Mouse (Mus musculus): ENCODE results near the gene Kat7. TPM values are rescaled to one million over a fixed set of nuclear protein-coding genes. Genes with fewer than 3 reads are reported as not detected.

The Kat7 gene
- total and polyA plus RNA-seq, 2 experiments, result 12.2 to 13.1 TPM

GRCm38 (mm10) chr11:95344181-95344580 is 34.1 kb upstream of the Kat7 start:
- TF ChIP-seq CTCF (IDR thresholded peaks at IDR 0.05; ENCODE audit: low read depth, low read length) (no peak), POLR2A (IDR thresholded peaks at IDR 0.05; ENCODE audit: extremely low read depth, insufficient read depth, low read length) (no peak)
- Histone ChIP-seq H3K9ac (ENCODE audit: low read depth, low read length) (no peak overlapping the region), H3K27me3 (ENCODE audit: control insufficient read depth, insufficient read depth, low read length) (no peaks in the 10 kb centered on the region), H3K36me3 (ENCODE audit: control insufficient read depth, insufficient read depth, low read length) (no peaks in the 10 kb centered on the region), H3K4me1 (ENCODE audit: control insufficient read depth, insufficient read depth, low read length) (peaks cover 8% of the 10 kb centered on the region; the same call in 1 of the 2 replicates), H3K79me2 (ENCODE audit: control insufficient read depth, insufficient read depth, low read length) (no peaks in the 10 kb centered on the region), H3K4me3 (ENCODE audit: insufficient read depth, low read depth, low read length) (no peak overlapping the region), H3K27ac (replicated peaks; ENCODE audit: insufficient read depth, low read depth, low read length) (no peak overlapping the region)
- 77% methylated on average over 2 of the region's 2 CpGs for WGBS
- DNase-seq (ENCODE audit: extremely low read depth, low read depth, low spot score), result no peak

GRCm38 (mm10) chr11:95343180-95343579 is 33.1 kb upstream of the Kat7 start:
- DNase-seq (ENCODE audit: extremely low read depth, low read depth, low spot score), result no peak
- TF ChIP-seq CTCF (IDR thresholded peaks at IDR 0.05; ENCODE audit: low read depth, low read length), result no peak
- TF ChIP-seq POLR2A (IDR thresholded peaks at IDR 0.05; ENCODE audit: extremely low read depth, insufficient read depth, low read length), result no peak
- peaks cover 8% of the 10 kb centered on the region; the same call in 1 of the 2 replicates for H3K4me1 ChIP-seq (ENCODE audit: control insufficient read depth, insufficient read depth, low read length)
- 84% methylated on average over 4 of the region's 4 CpGs for WGBS
- no peaks in the 10 kb centered on the region for H3K27me3 ChIP-seq (ENCODE audit: control insufficient read depth, insufficient read depth, low read length)
- H3K36me3 ChIP-seq (ENCODE audit: control insufficient read depth, insufficient read depth, low read length), result no peaks in the 10 kb centered on the region
- no peaks in the 10 kb centered on the region for H3K79me2 ChIP-seq (ENCODE audit: control insufficient read depth, insufficient read depth, low read length)
- H3K27ac ChIP-seq (replicated peaks; ENCODE audit: insufficient read depth, low read depth, low read length), result no peak overlapping the region
- H3K4me3 ChIP-seq (ENCODE audit: insufficient read depth, low read depth, low read length), result no peak overlapping the region
- H3K9ac ChIP-seq (ENCODE audit: low read depth, low read length), result no peak overlapping the region

DNA sequence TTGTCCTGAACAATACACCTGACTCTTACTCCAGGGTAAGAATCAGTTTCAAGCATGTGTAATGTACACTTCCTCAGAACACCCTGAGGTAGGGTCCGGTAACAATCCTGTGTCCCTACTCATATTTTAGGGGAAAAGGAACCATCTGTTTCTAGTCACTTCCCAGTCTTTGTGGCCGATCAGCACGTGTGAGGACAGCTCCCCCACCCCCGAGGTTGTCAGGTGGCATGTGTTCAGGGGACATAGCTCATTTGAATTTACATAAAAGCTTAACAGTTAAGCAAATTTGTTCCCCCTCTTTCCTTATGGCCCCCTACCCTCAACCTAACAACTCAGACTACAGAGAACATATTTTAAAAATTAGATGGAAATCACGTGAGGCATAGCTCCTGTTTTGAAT is 30.6 kb upstream of the Kat7 start:
- Histone ChIP-seq H3K79me2 (ENCODE audit: control insufficient read depth, insufficient read depth, low read length) (no peaks in the 10 kb centered on the region), H3K9ac (ENCODE audit: low read depth, low read length) (no peak overlapping the region), H3K36me3 (ENCODE audit: control insufficient read depth, insufficient read depth, low read length) (no peaks in the 10 kb centered on the region), H3K4me1 (ENCODE audit: control insufficient read depth, insufficient read depth, low read length) (peaks cover 12% of the 10 kb centered on the region), H3K27me3 (ENCODE audit: control insufficient read depth, insufficient read depth, low read length) (no peaks in the 10 kb centered on the region), H3K27ac (replicated peaks; ENCODE audit: insufficient read depth, low read depth, low read length) (no peak overlapping the region), H3K4me3 (ENCODE audit: insufficient read depth, low read depth, low read length) (no peak overlapping the region)
- DNase-seq (ENCODE audit: extremely low read depth, low read depth, low spot score), result no peak
- 80% methylated on average over 5 of the region's 5 CpGs for WGBS
- no peak for TF ChIP-seq CTCF (IDR thresholded peaks at IDR 0.05; ENCODE audit: low read depth, low read length)
- no peak for TF ChIP-seq POLR2A (IDR thresholded peaks at IDR 0.05; ENCODE audit: extremely low read depth, insufficient read depth, low read length)

- Histone ChIP-seq H3K4me3 (ENCODE audit: insufficient read depth, low read depth, low read length) (no peak overlapping the region), H3K36me3 (ENCODE audit: control insufficient read depth, insufficient read depth, low read length) (no peaks in the 10 kb centered on the region), H3K4me1 (ENCODE audit: control insufficient read depth, insufficient read depth, low read length) (peaks cover 12% of the 10 kb centered on the region), H3K27ac (replicated peaks; ENCODE audit: insufficient read depth, low read depth, low read length) (no peak overlapping the region), H3K9ac (ENCODE audit: low read depth, low read length) (no peak overlapping the region), H3K79me2 (ENCODE audit: control insufficient read depth, insufficient read depth, low read length) (no peaks in the 10 kb centered on the region), H3K27me3 (ENCODE audit: control insufficient read depth, insufficient read depth, low read length) (no peaks in the 10 kb centered on the region)
- DNase-seq (ENCODE audit: extremely low read depth, low read depth, low spot score), result no peak
- 97% methylated on average over 1 of the region's 1 CpGs for WGBS
- TF ChIP-seq POLR2A (IDR thresholded peaks at IDR 0.05; ENCODE audit: extremely low read depth, insufficient read depth, low read length) (no peak), CTCF (IDR thresholded peaks at IDR 0.05; ENCODE audit: low read depth, low read length) (no peak)
These were observed 30.2 kb upstream of the Kat7 start for GRCm38 (mm10) chr11:95340259-95340658.

DNA sequence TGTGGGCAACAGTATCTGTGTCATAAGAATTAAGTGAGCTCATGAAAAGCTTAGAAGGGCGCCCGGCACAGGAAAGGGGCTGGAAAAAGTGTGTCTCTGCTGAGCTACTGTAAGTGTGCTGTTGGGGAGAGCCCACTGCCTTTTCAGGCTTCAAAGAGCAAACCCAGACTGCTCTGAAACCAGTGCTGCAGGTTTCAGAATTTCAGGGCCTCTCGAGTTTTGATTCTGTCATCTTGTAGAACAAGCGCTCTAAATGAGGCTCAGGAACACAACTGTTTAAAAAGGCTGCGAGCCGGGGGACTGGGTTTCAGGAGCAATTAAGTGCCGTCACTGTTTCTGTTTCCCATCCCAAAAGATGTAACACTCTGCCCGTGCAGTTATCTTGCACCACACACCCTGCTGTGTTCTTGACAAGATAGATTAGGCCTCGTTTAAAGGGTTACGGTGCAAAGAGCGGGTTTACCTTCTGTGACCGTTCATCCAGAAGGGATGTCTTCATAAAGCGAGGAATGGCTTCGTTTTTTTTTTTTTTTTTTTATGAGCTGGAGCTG is 29.5 kb upstream of the Kat7 start:
- TF ChIP-seq CTCF (IDR thresholded peaks at IDR 0.05; ENCODE audit: low read depth, low read length) (no peak), POLR2A (IDR thresholded peaks at IDR 0.05; ENCODE audit: extremely low read depth, insufficient read depth, low read length) (no peak)
- WGBS, result 68% methylated on average over 14 of the region's 14 CpGs
- H3K9ac ChIP-seq (ENCODE audit: low read depth, low read length), result no peak overlapping the region
- no peaks in the 10 kb centered on the region for H3K79me2 ChIP-seq (ENCODE audit: control insufficient read depth, insufficient read depth, low read length)
- H3K27ac ChIP-seq (replicated peaks; ENCODE audit: insufficient read depth, low read depth, low read length), result no peak overlapping the region
- H3K36me3 ChIP-seq (ENCODE audit: control insufficient read depth, insufficient read depth, low read length), result no peaks in the 10 kb centered on the region
- no peak for DNase-seq (ENCODE audit: extremely low read depth, low read depth, low spot score)
- no peak overlapping the region for H3K4me3 ChIP-seq (ENCODE audit: insufficient read depth, low read depth, low read length)
- peaks cover 8% of the 10 kb centered on the region for H3K4me1 ChIP-seq (ENCODE audit: control insufficient read depth, insufficient read depth, low read length)
- H3K27me3 ChIP-seq (ENCODE audit: control insufficient read depth, insufficient read depth, low read length), result no peaks in the 10 kb centered on the region

- Histone ChIP-seq H3K27ac (replicated peaks; ENCODE audit: insufficient read depth, low read depth, low read length) (no peak overlapping the region), H3K36me3 (ENCODE audit: control insufficient read depth, insufficient read depth, low read length) (no peaks in the 10 kb centered on the region), H3K9ac (ENCODE audit: low read depth, low read length) (no peak overlapping the region), H3K27me3 (ENCODE audit: control insufficient read depth, insufficient read depth, low read length) (no peaks in the 10 kb centered on the region), H3K4me3 (ENCODE audit: insufficient read depth, low read depth, low read length) (peak overlapping the region; percentile 67; the same call in 1 of the 2 replicates), H3K4me1 (ENCODE audit: control insufficient read depth, insufficient read depth, low read length) (peaks cover 6% of the 10 kb centered on the region), H3K79me2 (ENCODE audit: control insufficient read depth, insufficient read depth, low read length) (no peaks in the 10 kb centered on the region)
- no peak for TF ChIP-seq CTCF (IDR thresholded peaks at IDR 0.05; ENCODE audit: low read depth, low read length)
- TF ChIP-seq POLR2A (IDR thresholded peaks at IDR 0.05; ENCODE audit: extremely low read depth, insufficient read depth, low read length), result no peak
- 37% methylated on average over 9 of the region's 9 CpGs for WGBS
- no peak for DNase-seq (ENCODE audit: extremely low read depth, low read depth, low spot score)
These were observed 27.8 kb upstream of the Kat7 start for GRCm38 (mm10) chr11:95337846-95338342.
